Mouse (Mus musculus) layer of hippocampus, adult 18-20 months (tissue): ENCODE results near the gene Gm17571. TPM values are rescaled to one million over a fixed set of nuclear protein-coding genes. Genes with fewer than 3 reads are reported as not detected.

Experiments used
- DNase-seq, 2 experiments: peaks; one replicate each; pipeline ENCODE4 v3.0.0; 2022; ENCODE audit warnings: low spot score in 2 of 2
- total RNA-seq, 2 experiments: library from RNA; stranded (reverse); gene quantifications; 2 replicates each; pipeline ENCODE4 v1.2.3; 2021

Gm17571 gene
- total RNA-seq, 2 experiments from 2014 or later, result not detected

- peak; percentile 38 to 71 for DNase-seq
Measured at GRCm38 (mm10) chr9:13457774-13458173, 11.2 kb upstream of the Gm17571 start.

- DNase-seq, result no peak
Measured at GRCm38 (mm10) chr9:13455231-13455630, 8.7 kb upstream of the Gm17571 start.

- DNase-seq, result no peak
Measured at GRCm38 (mm10) chr9:13454651-13455123, 8.1 kb upstream of the Gm17571 start.

GRCm38 (mm10) chr9:13448716-13449115, 2.2 kb upstream of the Gm17571 start:
- DNase-seq, result no peak

- no peak for DNase-seq
Measured at GRCm38 (mm10) chr9:13446236-13446635, 317 bp downstream of the Gm17571 start.

- no peak for DNase-seq
Measured at GRCm38 (mm10) chr9:13443484-13444211, 2.9 kb downstream of the Gm17571 start.

GRCm38 (mm10) chr9:13442012-13442735, 4.4 kb downstream of the Gm17571 start:
- DNase-seq, result no peak

- no peak for DNase-seq
Measured at GRCm38 (mm10) chr9:13440911-13441310, 5.6 kb downstream of the Gm17571 start.

GRCm38 (mm10) chr9:13433501-13434090, 13.0 kb downstream of the Gm17571 start:
- no peak for DNase-seq

- DNase-seq, result no peak
Measured at GRCm38 (mm10) chr9:13431646-13432045, 14.9 kb downstream of the Gm17571 start.

- no peak for DNase-seq
Measured at GRCm38 (mm10) chr9:13430744-13431143, 15.8 kb downstream of the Gm17571 start.

- no peak for DNase-seq
Measured at GRCm38 (mm10) chr9:13430302-13430701, 16.3 kb downstream of the Gm17571 start.

GRCm38 (mm10) chr9:13429477-13430125, 17.0 kb downstream of the Gm17571 start:
- DNase-seq, result no peak

- peak; percentile 19 to 71 for DNase-seq
Measured at GRCm38 (mm10) chr9:13425031-13425940, 21.3 kb downstream of the Gm17571 start.

- no peak for DNase-seq
Measured at GRCm38 (mm10) chr9:13414230-13414766, 32.3 kb downstream of the Gm17571 start.

Other genes starting within 250 kb of the Gm17571 start
- gene Jrkl, start 200.9 kb downstream of the Gm17571 start, total RNA-seq, result 1 to 10 TPM; 8.7 to 8.9 TPM
- gene Ccdc82, start 199.8 kb downstream of the Gm17571 start, total RNA-seq, result 10 to 100 TPM; 16.1 to 16.8 TPM
- 10 to 100 TPM; 22.1 to 23.9 TPM for gene Maml2, start 148.8 kb downstream of the Gm17571 start, total RNA-seq